Mouse (Mus musculus): Measurements from ENCODE around the gene Riiad1. TPM values are rescaled to one million over a fixed set of nuclear protein-coding genes. Genes with fewer than 3 reads are reported as not detected.

Riiad1 gene
- polyA plus RNA-seq, 1 experiment from 2014 or later, result 14.1 TPM

DNA sequence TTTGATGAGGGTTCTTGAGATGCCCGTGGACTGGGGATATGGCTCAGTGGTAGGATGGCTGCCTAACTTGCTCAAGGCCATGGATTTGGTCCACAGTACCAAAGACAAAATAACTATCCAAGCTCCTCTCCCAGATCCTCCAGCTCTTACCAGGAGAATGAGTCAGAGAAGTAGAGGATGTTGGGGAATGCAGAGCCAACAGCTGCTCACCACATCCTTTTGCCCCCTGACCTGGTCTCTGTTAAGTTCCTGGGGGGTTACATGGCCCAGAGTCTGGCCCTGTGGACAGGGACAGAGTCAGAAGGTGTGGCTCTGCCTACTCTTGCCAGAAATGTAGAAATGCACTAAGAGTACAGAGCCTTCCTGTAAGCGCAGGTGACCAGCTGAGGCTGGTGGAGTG is 20.3 kb downstream of the Riiad1 start:
- no peak overlapping the region for H3K4me3 ChIP-seq (replicated peaks)
- no peaks in the 10 kb centered on the region for H3K36me3 ChIP-seq
- 95% methylated on average over 2 of the region's 2 CpGs for WGBS
- H3K27me3 ChIP-seq (replicated peaks), result 0 out of 2 replicates have a peak, but pooled peaks cover 2% of the 10 kb centered on the region
- H3K4me2 ChIP-seq, result no peak overlapping the region
- no peaks in the 10 kb centered on the region for H3K9me3 ChIP-seq (replicated peaks)
- H3K27ac ChIP-seq (replicated peaks), result no peak overlapping the region
- H3K4me1 ChIP-seq, result peaks cover 21% of the 10 kb centered on the region
- no peak overlapping the region for H3K9ac ChIP-seq (replicated peaks)
- no peak for ATAC-seq (ENCODE audit: low FRiP score)

DNA sequence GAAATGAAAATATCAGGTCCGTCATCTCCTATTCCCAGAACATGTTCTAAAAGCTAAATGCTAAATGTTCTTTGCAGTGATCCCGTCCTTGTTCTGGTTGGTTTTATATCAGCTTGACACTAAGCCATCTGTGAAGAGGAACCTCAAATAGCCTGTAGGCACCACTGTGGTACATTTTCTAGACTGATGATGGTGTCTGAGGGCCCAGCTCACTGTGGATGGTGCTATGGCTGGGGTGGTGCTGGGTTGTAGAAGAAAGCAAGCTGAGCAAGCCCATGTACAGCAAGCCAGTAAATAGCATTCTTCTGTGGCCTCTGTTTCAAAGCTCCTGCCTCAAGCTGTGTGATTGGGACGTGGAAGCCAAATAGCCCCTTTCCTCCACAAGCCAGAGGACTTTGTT is 23.1 kb downstream of the Riiad1 start:
- Histone ChIP-seq H3K9me3 (replicated peaks) (no peaks in the 10 kb centered on the region), H3K27ac (replicated peaks) (peak overlapping the region; percentile 66; the same call in 1 of the 2 replicates), H3K36me3 (no peaks in the 10 kb centered on the region), H3K4me2 (peak overlapping the region; percentile 55), H3K27me3 (replicated peaks) (0 out of 2 replicates have a peak, but pooled peaks cover 2% of the 10 kb centered on the region), H3K4me3 (replicated peaks) (peak overlapping the region; percentile 40), H3K4me1 (peaks cover 6% of the 10 kb centered on the region; the same call in 1 of the 2 replicates), H3K9ac (replicated peaks) (peak overlapping the region; percentile 44; the same call in 1 of the 2 replicates)
- ATAC-seq (ENCODE audit: low FRiP score), result peak; percentile 30; the same call in 1 of the 2 replicates
- WGBS, result 70% methylated on average over 3 of the region's 3 CpGs

DNA sequence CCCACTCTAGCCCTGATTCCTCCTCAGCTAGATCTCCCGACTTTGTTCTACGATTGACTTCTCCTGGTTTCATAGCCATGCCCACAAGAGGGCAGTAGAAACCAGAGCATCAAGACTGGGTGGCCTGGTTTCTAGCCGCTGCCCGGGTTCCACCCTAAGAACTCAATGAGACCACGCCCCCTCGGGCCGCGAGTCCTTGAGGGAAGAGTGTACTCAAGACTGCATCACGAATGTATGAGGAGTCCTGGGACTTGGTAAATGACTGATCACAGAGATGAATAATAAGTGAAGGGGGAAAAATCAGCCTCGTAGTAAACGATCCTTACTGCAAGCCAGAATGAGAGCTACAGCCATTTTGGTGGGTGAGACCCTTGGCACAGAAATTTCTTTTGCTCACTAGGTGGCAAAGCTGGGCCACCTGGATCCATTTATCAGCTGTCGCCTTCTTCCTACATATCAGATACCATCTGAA is 23.6 kb downstream of the Riiad1 start:
- peak; percentile 92 for ATAC-seq (ENCODE audit: low FRiP score)
- Histone ChIP-seq H3K4me1 (peaks cover 6% of the 10 kb centered on the region; the same call in 1 of the 2 replicates), H3K4me3 (replicated peaks) (peak overlapping the region; percentile 40), H3K36me3 (no peaks in the 10 kb centered on the region), H3K9ac (replicated peaks) (peak overlapping the region; percentile 44), H3K9me3 (replicated peaks) (no peaks in the 10 kb centered on the region), H3K4me2 (peak overlapping the region; percentile 55), H3K27ac (replicated peaks) (peak overlapping the region; percentile 66), H3K27me3 (replicated peaks) (0 out of 2 replicates have a peak, but pooled peaks cover 2% of the 10 kb centered on the region)
- WGBS, result 1% methylated on average over 12 of the region's 12 CpGs

DNA sequence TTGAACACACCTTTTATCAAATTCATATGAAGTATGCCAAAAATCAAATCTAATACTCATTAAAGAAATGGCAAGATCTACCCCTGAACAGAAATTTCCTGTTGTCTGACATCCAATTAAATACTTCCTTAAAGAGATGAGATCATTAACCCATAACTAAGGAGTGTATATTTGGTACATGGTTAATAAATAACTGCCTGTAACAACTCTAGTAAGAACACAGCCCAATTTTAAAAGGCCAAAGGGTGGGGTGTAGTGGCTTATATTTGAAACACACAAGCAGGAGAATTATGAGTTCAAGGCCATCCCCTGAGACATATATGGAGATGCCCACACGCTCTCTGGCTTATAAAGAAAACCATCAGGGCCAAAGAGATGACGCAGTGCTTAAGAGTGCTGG is 30.8 kb downstream of the Riiad1 start:
- no peak for ATAC-seq (ENCODE audit: low FRiP score)
- Histone ChIP-seq H3K9ac (replicated peaks) (no peak overlapping the region), H3K4me2 (no peak overlapping the region), H3K27me3 (replicated peaks) (no peaks in the 10 kb centered on the region), H3K27ac (replicated peaks) (no peak overlapping the region), H3K36me3 (peaks cover 52% of the 10 kb centered on the region), H3K9me3 (replicated peaks) (no peaks in the 10 kb centered on the region), H3K4me3 (replicated peaks) (no peak overlapping the region), H3K4me1 (peaks cover 6% of the 10 kb centered on the region)
- WGBS, result 94% methylated on average over 2 of the region's 2 CpGs

DNA sequence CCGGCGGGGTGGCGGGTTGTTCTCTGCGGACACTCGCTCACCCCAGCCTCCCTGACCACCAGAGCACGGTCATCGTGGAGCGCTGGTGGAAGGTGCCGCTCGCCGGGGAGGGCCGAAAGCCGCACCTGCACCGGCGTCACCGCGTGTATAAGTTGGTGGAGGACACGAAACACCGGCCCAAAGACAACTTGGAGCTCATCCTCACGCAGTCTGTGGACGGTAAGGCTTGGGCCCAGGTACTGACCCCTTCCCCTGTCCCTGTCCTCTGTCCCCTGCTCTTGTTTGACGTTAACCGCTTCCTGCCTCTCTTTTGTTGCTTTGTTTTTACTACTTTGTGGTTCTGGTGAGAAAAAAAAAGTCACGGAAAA is 36.6 kb downstream of the Riiad1 start, which contains the start of gene Oaz3:
Oaz3 (minus strand) TSS at position 319 of the 368 bp plus-strand sequence.
- Histone ChIP-seq H3K9me3 (replicated peaks) (no peaks in the 10 kb centered on the region), H3K27ac (replicated peaks) (peak within 1 kb of the TSS; percentile 78)
- WGBS, result under 1% methylated on average over 24 of the region's 24 CpGs

DNA sequence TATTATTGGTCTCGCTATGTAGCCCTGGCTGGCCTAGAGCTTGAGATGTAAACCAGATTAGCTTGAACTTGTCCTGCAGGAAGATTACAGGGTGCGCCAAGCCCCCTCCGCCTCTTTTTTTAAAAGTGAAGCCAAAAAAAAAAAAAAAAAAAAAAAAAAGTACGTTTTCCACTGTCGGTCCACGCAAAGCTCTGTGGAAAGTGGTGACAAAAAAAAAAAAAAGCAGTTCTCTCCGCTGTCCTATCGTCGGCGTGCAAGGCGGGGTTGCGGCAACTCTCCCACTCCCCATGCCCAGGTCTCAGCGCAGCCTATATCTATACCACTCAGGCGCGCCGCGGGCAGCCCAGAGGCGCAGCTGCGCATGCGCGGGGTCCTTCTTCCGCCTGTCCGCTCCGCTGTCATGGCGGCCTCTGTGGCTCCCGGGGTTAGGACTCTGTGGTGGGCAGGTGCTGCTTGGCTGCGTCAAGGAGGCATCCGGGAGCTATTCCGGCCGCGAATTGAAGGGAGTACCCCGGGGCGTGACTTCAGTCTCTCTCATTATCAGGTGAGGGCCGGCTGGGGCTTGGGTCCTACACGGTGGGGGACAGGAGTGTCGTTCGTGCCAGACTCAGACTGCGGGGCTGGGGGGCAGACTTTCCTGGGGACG is 37.1 kb downstream of the Riiad1 start, which contains the start of gene Mrpl9:
Mrpl9 (plus strand) TSS at position 368 of the 646 bp plus-strand sequence.
- Histone ChIP-seq H3K4me3 (replicated peaks) (peak within 1 kb of the TSS; percentile 83), H3K4me1 (peaks cover 16% of the 10 kb centered on the region), H3K27ac (replicated peaks) (peak within 1 kb of the TSS; percentile 78), H3K9ac (replicated peaks) (peak within 1 kb of the TSS; percentile 86), H3K27me3 (replicated peaks) (peaks cover 6% of the 10 kb centered on the region; the same call in 1 of the 2 replicates), H3K36me3 (peaks cover 36% of the 10 kb centered on the region), H3K4me2 (peak within 1 kb of the TSS; percentile 69), H3K9me3 (replicated peaks) (no peaks in the 10 kb centered on the region)
- 1% methylated on average over 38 of the region's 39 CpGs for WGBS
- ATAC-seq (ENCODE audit: low FRiP score), result peak; percentile 98

More for the DNA sequence above, 36.6 kb downstream of the Riiad1 start, which contains the start of gene Oaz3:
- peak; percentile 68 for ATAC-seq (ENCODE audit: low FRiP score)
- Histone ChIP-seq H3K4me2 (peak within 1 kb of the TSS; percentile 69), H3K4me3 (replicated peaks) (peak within 1 kb of the TSS; percentile 83), H3K27me3 (replicated peaks) (peaks cover 6% of the 10 kb centered on the region; the same call in 1 of the 2 replicates), H3K4me1 (peaks cover 16% of the 10 kb centered on the region), H3K9ac (replicated peaks) (peak within 1 kb of the TSS; percentile 86), H3K36me3 (peaks cover 40% of the 10 kb centered on the region)

DNA sequence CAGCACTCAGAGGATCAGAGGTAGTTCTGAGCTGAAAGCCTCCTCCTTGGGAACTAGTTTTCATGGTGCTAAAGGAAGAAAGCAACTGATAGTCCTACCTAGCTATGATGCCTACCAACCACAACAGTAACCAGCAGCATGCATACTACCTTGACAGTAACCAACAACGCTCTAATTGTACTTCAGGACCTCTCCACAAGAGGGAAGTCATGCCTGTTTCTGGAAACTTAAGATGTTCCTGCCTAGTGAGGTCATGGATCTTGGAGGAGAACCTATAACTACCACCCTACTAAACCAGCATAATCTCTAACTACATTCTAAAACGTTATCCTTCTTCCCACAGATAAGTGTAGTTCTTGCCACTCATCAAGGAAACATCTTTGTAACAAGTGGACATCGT is 39.0 kb downstream of the Riiad1 start:
- WGBS, result 46% methylated on average over 3 of the region's 3 CpGs
- Histone ChIP-seq H3K27ac (replicated peaks) (no peak overlapping the region), H3K36me3 (peaks cover 17% of the 10 kb centered on the region), H3K9ac (replicated peaks) (no peak overlapping the region), H3K27me3 (replicated peaks) (peaks cover 6% of the 10 kb centered on the region; the same call in 1 of the 2 replicates), H3K4me2 (no peak overlapping the region), H3K9me3 (replicated peaks) (no peaks in the 10 kb centered on the region), H3K4me1 (peaks cover 16% of the 10 kb centered on the region), H3K4me3 (replicated peaks) (no peak overlapping the region)
- ATAC-seq (ENCODE audit: low FRiP score), result no peak

DNA sequence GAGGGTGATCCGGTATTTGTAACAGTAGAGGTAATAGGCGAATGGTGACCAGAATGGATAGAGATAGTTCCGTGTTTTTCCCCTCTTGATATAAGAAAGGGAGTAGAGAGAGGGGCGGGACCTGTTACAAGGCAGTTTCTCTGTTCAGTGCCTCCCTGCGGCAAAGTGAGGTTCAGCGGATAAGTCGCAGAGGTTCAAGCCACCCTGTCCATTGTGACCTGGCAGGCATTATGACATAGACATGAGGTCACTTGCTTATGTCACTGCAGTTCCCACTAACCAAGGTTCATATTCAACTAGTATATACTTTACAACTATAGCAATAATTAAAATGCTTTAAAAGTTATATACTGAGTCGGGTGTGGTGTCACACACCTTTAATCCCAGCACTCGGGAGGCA is 43.7 kb downstream of the Riiad1 start:
- no peaks in the 10 kb centered on the region for H3K9me3 ChIP-seq (replicated peaks)
- H3K27ac ChIP-seq (replicated peaks), result no peak overlapping the region

DNA sequence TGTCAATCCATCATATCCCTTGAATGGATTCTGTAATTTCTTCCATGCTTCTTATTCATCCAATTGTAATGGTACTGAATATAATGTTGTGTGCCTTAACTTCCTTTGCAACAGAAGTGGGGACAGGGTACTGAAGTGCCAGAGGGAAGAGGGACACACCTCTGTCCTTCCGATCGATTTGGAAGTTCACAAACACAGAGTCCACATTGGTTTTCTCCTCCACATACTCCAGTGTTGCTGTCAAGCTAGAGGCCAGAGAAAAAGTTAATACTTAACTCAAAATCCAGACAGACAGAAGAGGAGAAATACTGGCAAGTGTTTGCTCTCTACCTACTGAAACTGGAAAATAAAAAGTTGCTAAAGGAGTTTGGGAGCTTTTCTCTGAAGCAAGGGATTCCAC is 45.8 kb downstream of the Riiad1 start:
- Histone ChIP-seq H3K36me3 (peaks cover 17% of the 10 kb centered on the region), H3K9ac (replicated peaks) (no peak overlapping the region), H3K27ac (replicated peaks) (no peak overlapping the region), H3K9me3 (replicated peaks) (no peaks in the 10 kb centered on the region), H3K4me1 (no peaks in the 10 kb centered on the region), H3K27me3 (replicated peaks) (no peaks in the 10 kb centered on the region), H3K4me3 (replicated peaks) (no peak overlapping the region), H3K4me2 (no peak overlapping the region)
- ATAC-seq (ENCODE audit: low FRiP score), result no peak
- WGBS, result 96% methylated on average over 2 of the region's 2 CpGs

More for the DNA sequence above, 43.7 kb downstream of the Riiad1 start:
- H3K4me2 ChIP-seq, result no peak overlapping the region
- ATAC-seq (ENCODE audit: low FRiP score), result no peak
- H3K27me3 ChIP-seq (replicated peaks), result peaks cover 6% of the 10 kb centered on the region; the same call in 1 of the 2 replicates
- H3K36me3 ChIP-seq, result peaks cover 3% of the 10 kb centered on the region; the same call in 1 of the 2 replicates
- no peaks in the 10 kb centered on the region for H3K4me1 ChIP-seq
- no peak overlapping the region for H3K9ac ChIP-seq (replicated peaks)
- WGBS, result 85% methylated on average over 9 of the region's 9 CpGs
- H3K4me3 ChIP-seq (replicated peaks), result no peak overlapping the region

DNA sequence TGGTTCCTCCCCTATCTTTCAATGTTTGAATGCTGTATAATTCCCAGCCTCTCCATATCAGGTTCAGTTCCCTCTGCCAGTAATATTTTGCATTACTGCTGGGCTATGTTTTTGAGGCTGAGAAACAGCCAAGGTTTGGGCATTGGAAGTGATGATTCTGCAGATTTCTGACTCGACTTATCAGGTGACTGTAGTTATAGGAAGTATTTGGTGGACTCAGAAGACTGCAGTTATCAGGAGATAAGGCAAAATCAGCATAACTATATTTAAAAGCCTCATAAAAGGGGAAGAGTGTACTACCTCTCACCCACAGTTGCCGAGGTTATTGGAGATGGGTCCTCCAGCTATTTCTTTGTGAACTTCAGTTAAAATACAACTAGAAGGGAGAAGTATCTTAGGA is 49.2 kb downstream of the Riiad1 start:
- Histone ChIP-seq H3K4me1 (no peaks in the 10 kb centered on the region), H3K4me2 (no peak overlapping the region), H3K27ac (replicated peaks) (no peak overlapping the region), H3K27me3 (replicated peaks) (no peaks in the 10 kb centered on the region), H3K4me3 (replicated peaks) (no peak overlapping the region), H3K9ac (replicated peaks) (no peak overlapping the region), H3K36me3 (peaks cover 39% of the 10 kb centered on the region), H3K9me3 (replicated peaks) (no peaks in the 10 kb centered on the region)
- WGBS, result 82% methylated on average over 2 of the region's 2 CpGs
- no peak for ATAC-seq (ENCODE audit: low FRiP score)

All from neural tube, embryonic 15.5 days (tissue).